Mouse (Mus musculus) E14TG2a.4 (cell line): ENCODE results near the gene Tomt.

ENCODE experiments used
- CTCF ChIP-seq: conservative IDR thresholded peaks from 2 replicates; pipeline ENCODE4 v1.5.1; 2014; ENCODE audit warnings: low read length
- NANOG ChIP-seq: IDR thresholded peaks from 2 replicates; pipeline ENCODE4 v1.6.1; 2014; ENCODE audit warnings: borderline replicate concordance, low read length, mixed read lengths

DNA sequence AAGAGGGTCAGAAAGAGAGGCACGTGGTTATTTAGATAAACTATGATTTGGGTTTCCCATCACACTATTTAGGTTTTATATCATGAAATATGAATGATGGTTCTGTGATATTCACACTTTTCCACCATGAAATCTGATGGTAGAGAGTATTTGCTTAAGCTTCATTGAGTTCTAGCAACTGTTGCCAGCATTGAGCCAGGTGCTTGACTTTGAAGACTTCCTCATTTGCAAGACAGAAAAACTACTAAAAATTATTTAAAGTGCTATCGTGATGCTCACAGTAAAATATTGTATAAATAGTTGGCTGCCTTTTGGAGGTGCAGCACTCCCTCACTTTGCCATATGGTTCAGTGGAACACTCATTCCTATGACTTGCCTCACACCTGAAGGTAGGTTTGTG lies 49.1 kb upstream of the Tomt start:
- TF ChIP-seq CTCF (no peak), NANOG (no peak)
